Mouse (Mus musculus) olfactory bulb, adult 2 months (tissue): Measurements from ENCODE around the gene Skp2.

Experiments
- CTCF ChIP-seq: fragments of 200-500 bp; IDR thresholded peaks from 2 replicates; pipeline ENCODE4 v1.5.1; 2012; ENCODE audit warnings: low read depth, mild to moderate bottlenecking, low read length, moderate library complexity; ENCODE audit not compliant: insufficient read depth
- POLR2A ChIP-seq: fragments of 200-500 bp; IDR thresholded peaks from 2 replicates; pipeline ENCODE4 v1.6.1; 2012; ENCODE audit warnings: mild to moderate bottlenecking, low read depth, low read length, moderate library complexity; ENCODE audit not compliant: insufficient read depth

- TF ChIP-seq POLR2A, result no peak
- TF ChIP-seq CTCF, result no peak
Observed at GRCm38 (mm10) chr15:9164125-9164524, 8.9 kb upstream of the Skp2 start.
